Mouse (Mus musculus): ENCODE measurements around the gene Irf3. TPM values are rescaled to one million over a fixed set of nuclear protein-coding genes. Genes with fewer than 3 reads are reported as not detected.
A peak's percentile ranks its signal among the peaks of the same experiment; 100 is the strongest.

The Irf3 gene
- polyA plus RNA-seq (2012; ENCODE audit: insufficient read depth, insufficient read length, low replicate concordance, missing spikeins) = not detected in 2 replicates

- peaks cover 21% of the 10 kb centered on the region for H3K4me1 ChIP-seq (ENCODE audit: control insufficient read depth, insufficient read depth, low read length)
- TF ChIP-seq CTCF (IDR thresholded peaks at IDR 0.05; ENCODE audit: insufficient read depth, low read depth, low read length) (no peak), POLR2A (IDR thresholded peaks at IDR 0.05; ENCODE audit: insufficient read depth, low read depth, low read length) (peak; percentile 38; the same call in 1 of the 2 replicates)
Observed at GRCm38 (mm10) chr7:44997231-44997939, at the start of gene Irf3. Gene Irf3 (plus strand): TSS chr7:44997648.

GRCm38 (mm10) chr7:44949922-44950321 lies 47.5 kb upstream of the Irf3 start:
- 34% methylated on average over 6 of the region's 6 CpGs for WGBS
- TF ChIP-seq CTCF (IDR thresholded peaks at IDR 0.05; ENCODE audit: insufficient read depth, low read depth, low read length) (no peak), POLR2A (IDR thresholded peaks at IDR 0.05; ENCODE audit: insufficient read depth, low read depth, low read length) (no peak)
- Histone ChIP-seq H3K4me1 (ENCODE audit: control insufficient read depth, insufficient read depth, low read length) (peaks cover 22% of the 10 kb centered on the region), H3K27ac (ENCODE audit: insufficient read depth, low read depth, low read length) (peak overlapping the region; percentile 46; the same call in 1 of the 2 replicates), H3K4me3 (ENCODE audit: insufficient read depth, low read depth, low read length) (no peak overlapping the region)

More at GRCm38 (mm10) chr7:44997231-44997939, at the start of gene Irf3:
- under 1% methylated on average over 43 of the region's 43 CpGs for WGBS
- Histone ChIP-seq H3K27ac (ENCODE audit: insufficient read depth, low read depth, low read length) (peak within 1 kb of the TSS; percentile 5; the same call in 1 of the 2 replicates), H3K4me3 (ENCODE audit: insufficient read depth, low read depth, low read length) (peak within 1 kb of the TSS; percentile 51)

GRCm38 (mm10) chr7:44951960-44952359 lies 45.5 kb upstream of the Irf3 start:
- Histone ChIP-seq H3K27ac (ENCODE audit: insufficient read depth, low read depth, low read length) (no peak overlapping the region), H3K4me3 (ENCODE audit: insufficient read depth, low read depth, low read length) (no peak overlapping the region), H3K4me1 (ENCODE audit: control insufficient read depth, insufficient read depth, low read length) (peaks cover 22% of the 10 kb centered on the region)
- WGBS = 8% methylated on average over 10 of the region's 10 CpGs
- TF ChIP-seq POLR2A (IDR thresholded peaks at IDR 0.05; ENCODE audit: insufficient read depth, low read depth, low read length) (no peak), CTCF (IDR thresholded peaks at IDR 0.05; ENCODE audit: insufficient read depth, low read depth, low read length) (no peak)

GRCm38 (mm10) chr7:44952611-44953306 lies 44.7 kb upstream of the Irf3 start:
- H3K4me1 ChIP-seq (ENCODE audit: control insufficient read depth, insufficient read depth, low read length) = peaks cover 22% of the 10 kb centered on the region
- WGBS = 6% methylated on average over 24 of the region's 24 CpGs
- H3K4me3 ChIP-seq (ENCODE audit: insufficient read depth, low read depth, low read length) = peak overlapping the region; percentile 45
- TF ChIP-seq POLR2A (IDR thresholded peaks at IDR 0.05; ENCODE audit: insufficient read depth, low read depth, low read length) (no peak), CTCF (IDR thresholded peaks at IDR 0.05; ENCODE audit: insufficient read depth, low read depth, low read length) (no peak)
- no peak overlapping the region for H3K27ac ChIP-seq (ENCODE audit: insufficient read depth, low read depth, low read length)

GRCm38 (mm10) chr7:44953561-44953960 lies 43.9 kb upstream of the Irf3 start:
- no peak for TF ChIP-seq CTCF (IDR thresholded peaks at IDR 0.05; ENCODE audit: insufficient read depth, low read depth, low read length)
- TF ChIP-seq POLR2A (IDR thresholded peaks at IDR 0.05; ENCODE audit: insufficient read depth, low read depth, low read length) = no peak

GRCm38 (mm10) chr7:44954091-44954885 lies 43.2 kb upstream of the Irf3 start:
- Histone ChIP-seq H3K4me3 (ENCODE audit: insufficient read depth, low read depth, low read length) (no peak overlapping the region), H3K4me1 (ENCODE audit: control insufficient read depth, insufficient read depth, low read length) (peaks cover 22% of the 10 kb centered on the region), H3K27ac (ENCODE audit: insufficient read depth, low read depth, low read length) (no peak overlapping the region)
- 81% methylated on average over 12 of the region's 12 CpGs for WGBS
- no peak for TF ChIP-seq CTCF (IDR thresholded peaks at IDR 0.05; ENCODE audit: insufficient read depth, low read depth, low read length)
- TF ChIP-seq POLR2A (IDR thresholded peaks at IDR 0.05; ENCODE audit: insufficient read depth, low read depth, low read length) = no peak

More at GRCm38 (mm10) chr7:44953561-44953960, 43.9 kb upstream of the Irf3 start:
- Histone ChIP-seq H3K4me3 (ENCODE audit: insufficient read depth, low read depth, low read length) (no peak overlapping the region), H3K27ac (ENCODE audit: insufficient read depth, low read depth, low read length) (no peak overlapping the region), H3K4me1 (ENCODE audit: control insufficient read depth, insufficient read depth, low read length) (peaks cover 22% of the 10 kb centered on the region)
- WGBS = 65% methylated on average over 14 of the region's 14 CpGs

GRCm38 (mm10) chr7:44955628-44956027 lies 41.8 kb upstream of the Irf3 start:
- TF ChIP-seq CTCF (IDR thresholded peaks at IDR 0.05; ENCODE audit: insufficient read depth, low read depth, low read length) (no peak), POLR2A (IDR thresholded peaks at IDR 0.05; ENCODE audit: insufficient read depth, low read depth, low read length) (no peak)
- no peak overlapping the region for H3K27ac ChIP-seq (ENCODE audit: insufficient read depth, low read depth, low read length)
- 43% methylated on average over 5 of the region's 5 CpGs for WGBS
- H3K4me3 ChIP-seq (ENCODE audit: insufficient read depth, low read depth, low read length) = no peak overlapping the region
- H3K4me1 ChIP-seq (ENCODE audit: control insufficient read depth, insufficient read depth, low read length) = peaks cover 15% of the 10 kb centered on the region

GRCm38 (mm10) chr7:44956266-44956665 lies 41.2 kb upstream of the Irf3 start:
- H3K4me3 ChIP-seq (ENCODE audit: insufficient read depth, low read depth, low read length) = no peak overlapping the region
- 59% methylated on average over 6 of the region's 6 CpGs for WGBS
- no peak for TF ChIP-seq CTCF (IDR thresholded peaks at IDR 0.05; ENCODE audit: insufficient read depth, low read depth, low read length)
- TF ChIP-seq POLR2A (IDR thresholded peaks at IDR 0.05; ENCODE audit: insufficient read depth, low read depth, low read length) = no peak
- H3K27ac ChIP-seq (ENCODE audit: insufficient read depth, low read depth, low read length) = no peak overlapping the region
- peaks cover 15% of the 10 kb centered on the region for H3K4me1 ChIP-seq (ENCODE audit: control insufficient read depth, insufficient read depth, low read length)

All from olfactory bulb, adult 2 months (tissue).